Mouse (Mus musculus) adrenal gland (tissue): ENCODE data around the gene Vcp.

Experiments used
- intact Hi-C: fragments of 180-260 bp; cut with DNase I; formaldehyde crosslinking; loops from one replicate; pipeline ENCODE4 v1.15.1; 2025

The Vcp gene

DNA sequence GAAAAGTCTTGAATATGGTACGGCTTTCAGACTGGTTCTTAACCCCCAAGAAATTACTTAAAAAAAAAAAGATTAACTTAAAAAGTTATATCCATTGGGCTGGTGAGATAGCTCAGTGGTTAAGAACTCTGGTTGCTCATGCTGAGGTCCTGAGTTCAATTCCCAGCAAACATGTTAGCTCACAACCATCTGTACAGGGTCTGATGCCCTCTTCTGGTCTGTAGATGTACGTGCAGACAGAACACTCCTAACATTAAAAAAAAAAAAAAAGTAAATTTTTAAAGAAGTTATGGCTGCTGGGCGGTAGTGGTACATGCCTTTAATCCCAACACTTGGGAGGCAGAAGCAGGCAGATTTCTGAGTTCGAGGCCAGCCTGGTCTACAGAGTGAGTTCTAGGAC, 22.2 kb downstream of the Vcp start:
- intact Hi-C loops, result no loop called here

- intact Hi-C loops, result no loop called here
These were observed 26.4 kb downstream of the Vcp start for GRCm38 (mm10) chr4:42973868-42974267.

GRCm38 (mm10) chr4:42972952-42973351, 27.4 kb downstream of the Vcp start:
- intact Hi-C loops, result no loop called here

- intact Hi-C loops, result no loop called here
These were observed 31.0 kb downstream of the Vcp start, which contains the start of gene 1700022I11Rik for GRCm38 (mm10) chr4:42969304-42969703. TSS of gene 1700022I11Rik (plus strand) at chr4:42969604.

- intact Hi-C loops, result no loop called here
These were observed 35.1 kb downstream of the Vcp start for GRCm38 (mm10) chr4:42965039-42965719.

DNA sequence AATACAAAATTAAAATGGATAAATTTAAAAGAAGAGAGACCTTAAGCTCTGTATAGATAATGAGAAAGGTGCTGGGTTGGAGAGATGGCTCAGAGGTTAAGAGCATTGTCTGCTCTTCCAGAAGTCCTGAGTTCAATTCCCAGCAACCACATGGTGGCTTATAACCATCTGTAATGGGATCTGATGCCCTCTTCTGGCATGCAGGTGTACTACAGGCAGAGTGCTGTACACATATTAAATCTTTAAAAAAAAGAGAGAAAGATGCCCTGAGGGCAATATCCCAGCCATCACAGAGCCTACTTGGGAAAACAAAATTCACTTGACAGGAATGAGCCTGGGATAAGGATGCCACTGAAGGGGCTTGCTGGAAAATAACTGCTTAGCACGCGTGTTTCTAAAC, 36.8 kb downstream of the Vcp start:
- intact Hi-C loops, result loop anchor here (5.0 kb wide), 1 partner anchor 86 kb away; no protein-coding TSS in a partner anchor

GRCm38 (mm10) chr4:42961592-42961991, 38.7 kb downstream of the Vcp start:
- intact Hi-C loops, result loop anchor here (5.0 kb wide), 1 partner anchor 84 kb away; no protein-coding TSS in a partner anchor

- intact Hi-C loops, result no loop called here
These were observed 40.9 kb downstream of the Vcp start for GRCm38 (mm10) chr4:42959382-42959781.

DNA sequence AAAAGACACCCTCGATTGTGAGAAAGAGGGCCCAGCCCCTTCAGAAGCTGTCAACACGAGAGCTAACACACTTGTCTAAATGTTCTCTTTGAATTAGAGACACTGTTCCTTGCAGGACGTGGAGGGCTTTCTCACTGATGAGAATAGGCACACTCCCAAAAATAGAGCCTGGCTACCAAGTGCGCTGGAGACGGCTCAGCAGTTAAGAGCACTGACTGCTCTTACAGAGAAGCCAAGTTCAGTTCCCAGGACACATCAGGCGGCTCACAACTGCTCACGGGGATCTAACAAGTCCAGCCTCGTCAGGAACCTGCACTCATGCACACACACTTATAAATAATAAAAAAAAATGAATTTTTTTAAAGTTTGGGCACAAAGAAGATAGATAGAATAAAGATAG, 41.4 kb downstream of the Vcp start:
- intact Hi-C loops, result no loop called here

GRCm38 (mm10) chr4:42957979-42958378, 42.3 kb downstream of the Vcp start:
- intact Hi-C loops, result no loop called here

DNA sequence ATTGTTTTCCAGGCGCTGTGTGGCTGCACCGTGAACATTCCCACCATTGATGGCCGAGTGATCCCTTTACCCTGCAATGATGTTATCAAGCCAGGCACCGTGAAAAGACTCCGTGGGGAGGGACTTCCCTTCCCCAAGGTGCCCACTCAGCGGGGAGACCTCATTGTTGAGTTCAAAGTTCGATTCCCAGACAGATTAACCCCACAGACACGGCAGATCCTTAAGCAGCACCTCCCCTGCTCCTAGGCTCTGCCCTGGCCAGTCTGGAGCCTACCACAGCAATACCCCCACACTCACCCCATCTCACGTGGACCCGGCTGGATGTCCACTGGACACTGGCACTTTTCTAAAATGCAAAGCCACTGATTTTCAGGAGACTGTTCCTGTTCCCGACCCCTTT, 43.0 kb downstream of the Vcp start:
- intact Hi-C loops, result no loop called here

- intact Hi-C loops, result no loop called here
These were observed 43.7 kb downstream of the Vcp start for GRCm38 (mm10) chr4:42956581-42956980.

- intact Hi-C loops, result no loop called here
These were observed 45.1 kb downstream of the Vcp start for GRCm38 (mm10) chr4:42955200-42955599.

DNA sequence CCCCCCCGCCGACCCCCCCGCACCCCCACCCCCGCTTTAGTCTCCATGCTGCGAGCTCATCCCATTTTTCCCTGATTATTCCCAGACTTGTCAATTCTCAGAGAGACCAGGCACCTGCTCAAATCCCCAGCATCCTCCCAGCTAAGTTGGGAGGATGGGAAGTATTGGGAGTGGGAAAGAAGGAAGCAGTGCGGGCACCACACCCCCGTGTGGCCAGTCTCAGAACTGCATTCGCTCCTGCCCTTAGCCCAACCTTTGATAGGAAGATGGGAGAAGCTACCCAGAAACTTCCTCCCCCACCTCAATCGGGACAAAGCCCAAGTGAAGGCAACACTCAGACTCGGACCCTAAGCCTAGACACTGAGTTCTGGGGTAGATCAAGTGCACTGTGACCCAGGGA, 46.0 kb downstream of the Vcp start:
- intact Hi-C loops, result no loop called here

GRCm38 (mm10) chr4:42953435-42954094, 46.7 kb downstream of the Vcp start:
- intact Hi-C loops, result no loop called here

- intact Hi-C loops, result no loop called here
These were observed 47.7 kb downstream of the Vcp start for GRCm38 (mm10) chr4:42952563-42952962.

DNA sequence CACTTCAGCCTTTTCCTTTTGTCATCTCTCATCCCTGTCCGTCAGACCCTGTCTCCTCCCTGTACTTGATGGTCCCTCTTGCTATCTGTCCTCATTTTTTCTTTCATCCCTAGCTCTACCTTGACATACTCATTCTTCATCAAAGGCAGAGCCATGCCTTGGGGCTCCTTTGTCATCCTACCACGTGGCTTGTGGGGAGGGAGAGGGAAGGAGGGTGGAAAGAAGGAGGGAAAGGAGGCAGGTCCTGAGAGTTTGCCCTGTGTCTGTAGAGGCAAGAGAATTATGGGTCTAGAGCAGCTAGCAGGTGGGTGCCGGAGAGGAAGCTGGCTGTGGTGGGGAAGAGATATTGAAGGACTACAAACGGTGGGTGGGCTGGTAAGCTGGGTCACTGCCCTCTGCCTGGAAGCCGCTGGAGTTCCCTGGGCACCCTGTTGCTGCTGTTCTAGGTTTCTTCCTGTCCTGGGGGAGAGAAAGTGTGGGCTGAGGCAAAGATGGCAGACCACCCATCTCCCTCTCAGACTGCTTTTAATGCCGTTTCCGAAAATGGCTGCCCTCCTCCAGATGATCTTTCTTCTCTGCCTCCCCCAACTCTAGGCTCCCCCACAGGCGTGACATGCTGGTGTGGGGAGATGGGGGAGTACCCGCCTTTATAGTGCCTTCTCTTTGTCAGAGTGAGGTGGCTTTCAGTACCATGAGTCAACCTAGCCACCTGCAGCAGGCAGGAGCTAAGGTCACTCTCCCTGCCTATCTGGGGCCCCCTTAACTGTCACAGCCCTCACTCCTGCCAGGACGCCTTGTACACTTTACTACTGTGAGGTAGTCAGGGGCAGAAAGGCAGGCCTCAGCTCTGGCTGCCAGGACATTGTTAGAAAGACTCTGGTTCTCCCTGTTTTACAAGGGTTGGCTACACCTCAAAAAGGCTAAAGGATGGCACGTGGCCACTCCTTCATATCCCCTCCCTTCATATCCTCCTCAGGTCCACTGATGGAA, 48.8 kb downstream of the Vcp start:
- intact Hi-C loops, result no loop called here

GRCm38 (mm10) chr4:42950065-42950558, 50.2 kb downstream of the Vcp start:
- intact Hi-C loops, result no loop called here

DNA sequence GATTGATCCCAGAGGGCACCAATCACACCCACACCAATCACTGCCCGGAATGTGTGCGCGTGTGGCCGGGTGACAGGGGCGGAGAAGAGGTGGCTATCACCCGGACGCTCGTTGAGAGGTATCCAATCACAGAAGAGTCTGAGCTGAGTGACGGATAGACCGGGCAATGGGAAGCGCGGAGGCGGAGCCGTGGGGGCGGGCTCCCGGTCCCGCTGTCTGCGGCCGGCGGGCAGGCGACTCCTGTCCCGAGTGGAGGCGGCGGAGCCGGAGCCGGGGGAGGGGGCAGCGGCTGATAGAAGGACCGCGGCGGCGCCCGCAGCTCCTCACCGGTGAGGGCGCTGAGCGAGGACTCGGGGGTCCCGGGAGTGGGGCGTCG, 50.6 kb downstream of the Vcp start, which contains the start of gene Dnajb5:
Dnajb5 (plus strand) TSS at position 139 of the 376 bp plus-strand sequence.
- intact Hi-C loops, result loop anchor here (5.0 kb wide), 1 partner anchor 72 kb away; no protein-coding TSS in a partner anchor

DNA sequence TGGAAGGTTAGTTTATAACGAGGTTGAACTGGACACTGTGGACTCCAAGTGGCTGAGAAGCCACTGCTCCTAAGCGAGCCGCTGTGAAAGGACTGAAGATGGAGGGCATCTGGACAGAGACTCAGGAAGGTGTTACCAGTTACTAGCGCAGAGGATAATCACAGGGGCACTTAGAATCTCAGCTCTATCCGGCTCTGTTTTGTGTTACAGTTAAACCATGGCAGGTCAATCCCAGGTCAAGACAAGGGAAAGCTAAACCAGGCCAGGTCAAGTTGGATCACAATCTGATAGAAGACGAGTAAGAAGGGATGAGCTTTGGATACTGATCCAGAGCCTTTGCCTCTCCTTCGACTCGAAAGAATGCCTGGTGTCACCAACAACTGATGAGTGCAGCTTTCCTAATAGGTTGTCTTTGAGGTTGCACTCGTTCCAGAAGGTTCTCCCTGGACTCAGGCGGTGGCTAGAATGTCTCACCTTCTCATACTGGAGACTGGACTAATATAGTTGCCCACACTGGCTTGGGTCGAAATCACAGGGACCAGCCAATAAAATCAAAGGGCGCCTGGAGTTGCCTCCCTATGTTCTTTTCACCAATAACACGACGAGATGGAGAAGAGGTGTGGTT, 51.1 kb downstream of the Vcp start:
- intact Hi-C loops, result loop anchor here (5.0 kb wide), 1 partner anchor 72 kb away; no protein-coding TSS in a partner anchor

DNA sequence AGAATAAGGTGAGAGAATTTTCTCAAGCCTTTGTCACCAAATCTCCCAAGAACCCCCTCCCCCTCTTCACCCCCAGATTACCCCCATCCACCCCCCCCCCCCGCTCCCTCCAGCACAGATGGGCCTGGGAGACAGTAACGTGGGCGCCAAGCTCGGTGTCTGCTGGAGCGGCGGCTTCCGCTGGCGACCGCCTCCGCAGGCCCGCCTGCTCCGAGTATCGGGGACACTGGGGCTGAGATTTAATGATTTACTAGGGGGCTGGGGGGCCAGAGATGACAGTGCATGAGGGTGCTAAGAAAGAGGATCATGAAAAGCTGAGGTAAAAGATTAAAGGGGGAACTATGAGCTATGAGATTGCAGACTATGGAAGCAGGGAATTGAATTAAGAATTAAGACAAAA, 51.8 kb downstream of the Vcp start:
- intact Hi-C loops, result loop anchor here (5.0 kb wide), 1 partner anchor 71 kb away; no protein-coding TSS in a partner anchor
